Mouse (Mus musculus): ENCODE results near the gene Snrk. TPM values are rescaled to one million over a fixed set of nuclear protein-coding genes. Genes with fewer than 3 reads are reported as not detected.
A peak's percentile ranks its signal among the peaks of the same experiment; 100 is the strongest.

Snrk gene
- polyA plus RNA-seq, 1 experiment: 121 TPM

GRCm38 (mm10) chr9:122177256-122178220 is 60.5 kb downstream of the Snrk start:
- DNase-seq (ENCODE audit: extremely low spot score in 1 of 2, low spot score in 1 of 2): no peak

- DNase-seq (ENCODE audit: extremely low spot score in 1 of 2, low spot score in 1 of 2): no peak
Observed at GRCm38 (mm10) chr9:122178427-122178826, 61.4 kb downstream of the Snrk start.

GRCm38 (mm10) chr9:122180105-122180504 is 63.0 kb downstream of the Snrk start:
- no peak for DNase-seq (ENCODE audit: extremely low spot score in 1 of 2, low spot score in 1 of 2)

- no peak for DNase-seq (ENCODE audit: extremely low spot score in 1 of 2, low spot score in 1 of 2)
Observed at GRCm38 (mm10) chr9:122183074-122183473, 66.0 kb downstream of the Snrk start.

- no peak for DNase-seq (ENCODE audit: extremely low spot score in 1 of 2, low spot score in 1 of 2)
Observed at GRCm38 (mm10) chr9:122184329-122184728, 67.3 kb downstream of the Snrk start.

- DNase-seq (ENCODE audit: extremely low spot score in 1 of 2, low spot score in 1 of 2): peak; percentile 55 to 88
Observed at GRCm38 (mm10) chr9:122185061-122185460, 68.0 kb downstream of the Snrk start.

- DNase-seq (ENCODE audit: extremely low spot score in 1 of 2, low spot score in 1 of 2): peak in 1 of 2 experiments; percentile 23
Observed at GRCm38 (mm10) chr9:122185953-122186352, 68.9 kb downstream of the Snrk start.

- DNase-seq (ENCODE audit: extremely low spot score in 1 of 2, low spot score in 1 of 2): no peak
Observed at GRCm38 (mm10) chr9:122186643-122187226, 69.7 kb downstream of the Snrk start.

GRCm38 (mm10) chr9:122187451-122187921 is 70.4 kb downstream of the Snrk start:
- no peak for DNase-seq (ENCODE audit: extremely low spot score in 1 of 2, low spot score in 1 of 2)

- DNase-seq (ENCODE audit: extremely low spot score in 1 of 2, low spot score in 1 of 2): no peak
Observed at GRCm38 (mm10) chr9:122188724-122189123, 71.7 kb downstream of the Snrk start.

GRCm38 (mm10) chr9:122193361-122193760 is 76.3 kb downstream of the Snrk start:
- no peak for DNase-seq (ENCODE audit: extremely low spot score in 1 of 2, low spot score in 1 of 2)

- no peak for DNase-seq (ENCODE audit: extremely low spot score in 1 of 2, low spot score in 1 of 2)
Observed at GRCm38 (mm10) chr9:122193823-122194222, 76.8 kb downstream of the Snrk start.

- no peak for DNase-seq (ENCODE audit: extremely low spot score in 1 of 2, low spot score in 1 of 2)
Observed at GRCm38 (mm10) chr9:122195042-122195682, 78.1 kb downstream of the Snrk start.

- no peak for DNase-seq (ENCODE audit: extremely low spot score in 1 of 2, low spot score in 1 of 2)
Observed at GRCm38 (mm10) chr9:122197021-122197420, 80.0 kb downstream of the Snrk start.

- no peak for DNase-seq (ENCODE audit: extremely low spot score in 1 of 2, low spot score in 1 of 2)
Observed at GRCm38 (mm10) chr9:122198621-122199020, 81.6 kb downstream of the Snrk start.

- DNase-seq (ENCODE audit: extremely low spot score in 1 of 2, low spot score in 1 of 2): peak in 1 of 2 experiments; percentile 61
Observed at GRCm38 (mm10) chr9:122199253-122199652, 82.2 kb downstream of the Snrk start.

- no peak for DNase-seq (ENCODE audit: extremely low spot score in 1 of 2, low spot score in 1 of 2)
Observed at GRCm38 (mm10) chr9:122204508-122204907, 87.4 kb downstream of the Snrk start.

- DNase-seq (ENCODE audit: extremely low spot score in 1 of 2, low spot score in 1 of 2): no peak
Observed at GRCm38 (mm10) chr9:122205543-122206200, 88.6 kb downstream of the Snrk start.

GRCm38 (mm10) chr9:122208311-122208710 is 91.2 kb downstream of the Snrk start:
- DNase-seq (ENCODE audit: extremely low spot score in 1 of 2, low spot score in 1 of 2): no peak

- DNase-seq (ENCODE audit: extremely low spot score in 1 of 2, low spot score in 1 of 2): no peak
Observed at GRCm38 (mm10) chr9:122215118-122215517, 98.1 kb downstream of the Snrk start.
